Mouse (Mus musculus) ES-E14 (cell line): Measurements from ENCODE around the gene Cldn10. TPM values are rescaled to one million over a fixed set of nuclear protein-coding genes. Genes with fewer than 3 reads are reported as not detected.

Experiments used
- DNase-seq: peaks from one replicate; pipeline ENCODE4 v3.0.0-alpha.2; 2013; ENCODE audit warnings: low read depth, low spot score
- H3K27ac ChIP-seq: 2 replicates; pipeline ENCODE4 v1.5.1; 2012; ENCODE audit warnings: low read depth, mild to moderate bottlenecking, low read length, moderate library complexity, mixed read lengths; ENCODE audit not compliant: poor library complexity, insufficient read depth, severe bottlenecking
- H3K36me3 ChIP-seq: 2 replicates; pipeline ENCODE4 v1.6.1; 2012; ENCODE audit warnings: mild to moderate bottlenecking, low read length, moderate library complexity, mixed read lengths; ENCODE audit not compliant: control insufficient read depth, poor library complexity, insufficient read depth, severe bottlenecking
- H3K4me1 ChIP-seq, 2 experiments: fragments of 150-350 bp in 1 of 2; sonication (generic) in 1 of 2; 2 replicates each; pipeline ENCODE4 v1.6.1; 2012; ENCODE audit warnings: low read length in 2 of 2, mild to moderate bottlenecking in 1 of 2, mixed read lengths in 1 of 2; ENCODE audit not compliant: control insufficient read depth in 2 of 2, insufficient read depth in 2 of 2, poor library complexity in 1 of 2
- H3K4me3 ChIP-seq, 2 experiments: fragments of 150-350 bp in 1 of 2; sonication (generic) in 1 of 2; 2 replicates each; pipeline ENCODE4 v1.5.1; 2012; ENCODE audit warnings: low read length in 2 of 2, low read depth in 1 of 2, mild to moderate bottlenecking in 1 of 2, mixed read lengths in 1 of 2; ENCODE audit not compliant: insufficient read depth in 1 of 2, poor library complexity in 1 of 2, severe bottlenecking in 1 of 2
- H3K9ac ChIP-seq: 2 replicates; pipeline ENCODE4 v1.6.1; 2012; ENCODE audit warnings: low read depth, mild to moderate bottlenecking, low read length, mixed read lengths; ENCODE audit not compliant: poor library complexity, insufficient read depth, severe bottlenecking
- H3K9me3 ChIP-seq: fragments of 150-350 bp; sonication (generic); 2 replicates; pipeline ENCODE4 v1.6.1; 2012; ENCODE audit warnings: low read depth, mild to moderate bottlenecking, low read length; ENCODE audit not compliant: control insufficient read depth, insufficient read depth
- CHD2 ChIP-seq: IDR thresholded peaks from 2 replicates; pipeline ENCODE4 v1.6.1; 2014; ENCODE audit warnings: mild to moderate bottlenecking, low read depth, low read length, inconsistent platforms
- HCFC1 ChIP-seq: IDR thresholded peaks from 2 replicates; pipeline ENCODE4 v1.6.1; 2012; ENCODE audit warnings: low read length, inconsistent platforms, borderline replicate concordance; ENCODE audit not compliant: insufficient read depth
- MAFK ChIP-seq: IDR thresholded peaks from 2 replicates; pipeline ENCODE4 v1.6.1; 2014; ENCODE audit warnings: mild to moderate bottlenecking, low read depth, low read length, inconsistent platforms; ENCODE audit not compliant: insufficient read depth
- ZC3H11A ChIP-seq: IDR thresholded peaks from 2 replicates; pipeline ENCODE4 v1.6.1; 2012; ENCODE audit warnings: low read depth, mild to moderate bottlenecking, inconsistent platforms, low read length, borderline replicate concordance
- ZNF384 ChIP-seq: IDR thresholded peaks from 2 replicates; pipeline ENCODE4 v1.6.1; 2012; ENCODE audit warnings: low read depth, low read length, inconsistent platforms
- in situ Hi-C, 2 experiments: fragments of 600-800 bp; cut with MboI; formaldehyde crosslinking; loops; one replicate each; pipeline ENCODE4 v1.15.1; 2025; ENCODE audit warnings: low sequenced_read_pairs in 2 of 2, inconsistent platforms in 1 of 2; ENCODE audit not compliant: unreplicated experiment in 2 of 2
- total RNA-seq: library from RNA; depleted of rRNA; stranded (reverse); fragments of 300-350 nt; gene quantifications from 2 replicates; pipeline ENCODE4 v1.2.3, GENCODE M21; 2012

Gene Cldn10
- total RNA-seq, 1 experiment, result 0.09 TPM

DNA sequence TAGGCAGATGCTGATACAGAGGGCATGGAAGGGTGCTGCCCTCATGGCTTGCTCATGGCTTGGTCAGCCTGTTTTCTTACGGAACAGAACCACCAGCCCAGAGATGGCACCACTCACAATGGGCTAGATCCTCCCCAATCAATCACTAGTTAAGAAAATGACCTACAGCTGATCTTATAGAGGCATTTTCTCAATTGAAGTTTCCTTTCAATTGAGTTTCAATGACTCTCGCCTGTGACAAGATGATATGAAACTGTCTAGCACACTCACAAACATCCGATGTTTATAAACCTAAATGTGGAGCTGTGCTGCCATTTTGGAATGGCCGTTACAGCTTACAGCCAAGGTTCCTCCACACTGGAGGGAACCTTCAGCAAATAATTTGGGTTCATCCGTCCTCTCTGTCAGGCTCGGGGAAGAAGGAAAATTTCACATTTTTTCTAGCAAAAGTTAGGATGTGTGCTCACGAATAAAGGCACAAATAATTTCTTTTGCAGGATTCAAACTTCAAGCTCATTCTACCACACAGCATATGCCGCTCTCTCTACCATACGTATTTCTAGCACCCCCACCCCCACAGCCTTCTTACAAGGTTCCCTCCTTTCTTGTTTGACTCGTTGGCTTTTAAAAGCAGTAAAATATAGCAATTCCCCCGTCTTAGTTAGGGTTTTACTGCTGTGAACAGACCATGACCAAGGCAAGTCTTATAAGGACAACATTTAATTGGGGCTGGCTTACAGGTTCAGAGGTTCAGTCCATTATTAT lies 41.8 kb downstream of the Cldn10 start:
- Histone ChIP-seq H3K4me3 (no peak overlapping the region), H3K9me3 (no peaks in the 10 kb centered on the region), H3K9ac (no peak overlapping the region), H3K36me3 (no peaks in the 10 kb centered on the region), H3K27ac (no peak overlapping the region), H3K4me1 (peaks cover 0 to 2% of the 10 kb centered on the region in 2 experiments; a peak in 1 of 4 replicates)
- in situ Hi-C loops, result no loop called here
- DNase-seq, result no peak
- TF ChIP-seq ZC3H11A, result no peak
- TF ChIP-seq CHD2, result no peak
- TF ChIP-seq HCFC1, result no peak
- no peak for TF ChIP-seq MAFK
- no peak for TF ChIP-seq ZNF384

DNA sequence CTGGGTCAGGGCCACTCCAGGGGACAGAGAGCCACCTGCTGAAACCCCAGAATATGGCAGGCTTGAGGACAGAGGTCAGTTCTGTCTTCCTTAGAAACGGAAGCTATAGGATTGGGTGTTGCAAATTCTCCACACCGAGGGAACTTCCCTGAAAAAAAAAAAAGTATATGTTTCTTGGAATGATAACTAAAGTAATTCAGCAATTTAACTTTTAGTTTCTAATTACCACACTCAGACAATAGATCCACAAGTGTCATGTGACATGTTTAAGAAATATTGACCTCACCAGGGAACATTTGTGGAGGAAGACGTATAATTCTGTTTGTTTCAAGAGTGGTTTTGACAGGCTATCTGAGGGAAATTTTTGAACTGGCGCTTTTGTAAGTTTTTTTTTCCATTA lies 43.9 kb downstream of the Cldn10 start:
- H3K9me3 ChIP-seq, result no peaks in the 10 kb centered on the region
- H3K4me1 ChIP-seq, result peaks cover 0 to 2% of the 10 kb centered on the region in 2 experiments; a peak in 1 of 4 replicates
- no peak overlapping the region for H3K27ac ChIP-seq
- no peaks in the 10 kb centered on the region for H3K36me3 ChIP-seq
- DNase-seq, result no peak
- TF ChIP-seq HCFC1 (no peak), ZNF384 (peak; percentile 87), ZC3H11A (no peak), CHD2 (no peak), MAFK (no peak)
- no peak overlapping the region for H3K4me3 ChIP-seq
- no peak overlapping the region for H3K9ac ChIP-seq
- in situ Hi-C loops, result no loop called here

DNA sequence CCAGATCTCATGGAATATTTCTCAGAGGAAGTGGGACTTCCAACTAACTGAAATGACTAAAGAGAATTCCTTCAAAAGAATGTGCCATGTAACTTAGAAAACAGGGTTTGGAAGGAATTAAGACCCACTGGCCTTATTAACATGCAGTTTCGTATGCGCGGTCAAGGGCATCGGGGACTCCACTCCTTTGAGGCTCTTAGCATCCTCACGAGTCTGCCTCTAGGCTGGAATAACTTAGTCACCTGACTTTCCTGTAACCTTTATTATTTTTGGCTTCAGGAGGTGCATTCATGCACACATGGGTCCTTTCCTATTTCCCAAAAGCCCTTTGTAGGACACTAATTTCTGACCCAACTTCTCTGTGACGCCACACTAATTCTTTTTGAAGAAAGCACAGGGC lies 45.5 kb downstream of the Cldn10 start:
- no peak for DNase-seq

DNA sequence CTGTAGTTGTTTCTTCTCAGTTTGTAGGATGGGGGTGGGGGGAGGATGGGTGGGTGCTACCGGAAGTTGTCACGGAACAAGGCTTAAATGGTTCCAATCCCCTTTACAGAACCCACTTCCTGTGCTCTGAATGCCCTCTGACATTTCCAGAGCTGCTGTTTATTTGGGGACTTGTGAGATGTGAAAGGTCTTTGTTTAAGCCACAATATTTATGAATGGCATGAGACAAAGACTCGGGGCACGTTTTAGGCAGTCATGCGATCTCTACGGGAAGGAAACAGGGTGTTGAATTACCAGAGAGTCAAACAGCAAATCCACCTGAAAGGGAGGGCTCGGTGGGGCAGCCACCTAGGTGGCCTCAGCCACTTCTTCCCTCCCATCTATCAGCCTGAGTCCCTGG lies 46.6 kb downstream of the Cldn10 start:
- in situ Hi-C loops, result no loop called here
- H3K9ac ChIP-seq, result no peak overlapping the region
- no peak overlapping the region for H3K27ac ChIP-seq
- no peaks in the 10 kb centered on the region for H3K9me3 ChIP-seq
- H3K4me1 ChIP-seq, result 0 out of 4 replicates have a peak, but pooled peaks cover 0 to 2% of the 10 kb centered on the region in 2 experiments
- no peak for DNase-seq
- no peaks in the 10 kb centered on the region for H3K36me3 ChIP-seq
- TF ChIP-seq CHD2 (no peak), MAFK (no peak), ZNF384 (no peak), HCFC1 (no peak), ZC3H11A (no peak)
- no peak overlapping the region for H3K4me3 ChIP-seq

More for the DNA sequence above, 45.5 kb downstream of the Cldn10 start:
- H3K27ac ChIP-seq, result no peak overlapping the region
- TF ChIP-seq ZC3H11A (no peak), MAFK (no peak), HCFC1 (no peak), ZNF384 (no peak), CHD2 (no peak)
- no peak overlapping the region for H3K9ac ChIP-seq
- no peaks in the 10 kb centered on the region for H3K9me3 ChIP-seq
- no peaks in the 10 kb centered on the region for H3K36me3 ChIP-seq
- in situ Hi-C loops, result no loop called here
- H3K4me1 ChIP-seq, result 0 out of 4 replicates have a peak, but pooled peaks cover 0 to 2% of the 10 kb centered on the region in 2 experiments
- H3K4me3 ChIP-seq, result no peak overlapping the region
